8 mouse cellular contexts compared by ENCODE assay signal in genomic region chr12:3571787-3572580, GRCm38 (mm10). TPM values are rescaled to one million over a fixed set of nuclear protein-coding genes. Genes with fewer than 3 reads are reported as not detected.
A peak's percentile ranks its signal among the peaks of the same experiment; 100 is the strongest.
DNase-seq lines count a peak whose midpoint lies in the region; ATAC-seq and TF ChIP-seq lines count a peak whose summit lies in the region.

Gene Dtnb, plus strand, starts transcription at chr12:3572381.

- no peaks in the 10 kb centered on the region for H3K9me3 ChIP-seq in forebrain, embryonic 12.5 days
- H3K9me3 ChIP-seq in heart, postnatal 0 days (replicated peaks; ENCODE audit: control insufficient read depth, low read length), result no peaks in the 10 kb centered on the region
- no peaks in the 10 kb centered on the region for H3K9me3 ChIP-seq in neural tube, embryonic 15.5 days (replicated peaks)

- peak within 1 kb of the TSS; percentile 90 for H3K9ac ChIP-seq in forebrain, embryonic 12.5 days
- peak within 1 kb of the TSS; percentile 70 for H3K9ac ChIP-seq in heart, postnatal 0 days (replicated peaks; ENCODE audit: low read depth, low read length)
- peak within 1 kb of the TSS; percentile 96 for H3K9ac ChIP-seq in neural tube, embryonic 15.5 days (replicated peaks)

- WGBS in forebrain, embryonic 12.5 days, result 3% methylated on average over 59 of the region's 85 CpGs
- WGBS in heart, postnatal 0 days, result 2% methylated on average over 43 of the region's 85 CpGs
- 2% methylated on average over 56 of the region's 85 CpGs for WGBS in neural tube, embryonic 15.5 days

- no peak for TF ChIP-seq CTCF in heart, postnatal 0 days (IDR thresholded peaks at IDR 0.05; ENCODE audit: low read depth)

- peak; percentile 89 for ATAC-seq in forebrain, embryonic 12.5 days (ENCODE audit: low FRiP score)
- peak; percentile 87 for ATAC-seq in heart, postnatal 0 days (ENCODE audit: insufficient read depth, low read depth)
- peak; percentile 89 for ATAC-seq in neural tube, embryonic 15.5 days (ENCODE audit: low FRiP score)

- H3K36me3 ChIP-seq in forebrain, embryonic 12.5 days (replicated peaks), result no peaks in the 10 kb centered on the region
- no peaks in the 10 kb centered on the region for H3K36me3 ChIP-seq in heart, postnatal 0 days (replicated peaks; ENCODE audit: control insufficient read depth, insufficient read depth, low read length)
- H3K36me3 ChIP-seq in neural tube, embryonic 15.5 days, result no peaks in the 10 kb centered on the region

- H3K27ac ChIP-seq in forebrain, embryonic 12.5 days, result peak within 1 kb of the TSS; percentile 84
- H3K27ac ChIP-seq in heart, postnatal 0 days (ENCODE audit: low read depth), result peak within 1 kb of the TSS; percentile 77
- peak within 1 kb of the TSS; percentile 94 for H3K27ac ChIP-seq in neural tube, embryonic 15.5 days (replicated peaks)

- H3K27me3 ChIP-seq in forebrain, embryonic 12.5 days, result no peaks in the 10 kb centered on the region
- H3K27me3 ChIP-seq in heart, postnatal 0 days (ENCODE audit: control insufficient read depth, insufficient read depth, low read length), result no peaks in the 10 kb centered on the region
- no peaks in the 10 kb centered on the region for H3K27me3 ChIP-seq in neural tube, embryonic 15.5 days (replicated peaks)

- peak within 1 kb of the TSS; percentile 81 for H3K4me2 ChIP-seq in forebrain, embryonic 12.5 days
- H3K4me2 ChIP-seq in heart, postnatal 0 days (ENCODE audit: low read depth, low read length), result peak within 1 kb of the TSS; percentile 73
- peak within 1 kb of the TSS; percentile 87 for H3K4me2 ChIP-seq in neural tube, embryonic 15.5 days

- peak; percentile 53 to 58 for DNase-seq in CD8-positive naive resting alpha-beta T cell, adult 2 months (ENCODE audit: low read depth in 2 of 2, low spot score in 2 of 2)
- DNase-seq in c-Kit-positive CD71-positive TER-119-positive erythroid progenitor cells, embryonic 14.5 days (ENCODE audit: low spot score), result peak; percentile 59
- DNase-seq in heart, postnatal 0 days (ENCODE audit: low spot score), result peak; percentile 37
- DNase-seq in kidney, postnatal 4 days, result peak; percentile 81 to 88
- DNase-seq in lung, adult 18-20 months, result peak; percentile 78 to 83
- DNase-seq in testis, postnatal 14 days (ENCODE audit: low spot score), result peak; percentile 81

- no peak for TF ChIP-seq EP300 in heart, postnatal 0 days (IDR thresholded peaks at IDR 0.05; ENCODE audit: low read depth)

- H3K4me3 ChIP-seq in forebrain, embryonic 12.5 days (replicated peaks), result peak within 1 kb of the TSS; percentile 86
- H3K4me3 ChIP-seq in heart, postnatal 0 days (ENCODE audit: low read depth, low read length), result peak within 1 kb of the TSS; percentile 82
- H3K4me3 ChIP-seq in neural tube, embryonic 15.5 days (replicated peaks), result peak within 1 kb of the TSS; percentile 91

- H3K4me1 ChIP-seq in forebrain, embryonic 12.5 days, result peaks cover 12% of the 10 kb centered on the region
- no peaks in the 10 kb centered on the region for H3K4me1 ChIP-seq in heart, postnatal 0 days (ENCODE audit: control insufficient read depth, insufficient read depth)
- H3K4me1 ChIP-seq in neural tube, embryonic 15.5 days, result peaks cover 14% of the 10 kb centered on the region

RNA-seq across cellular contexts. Expression of gene Dtnb, which starts in this region (rescaled TPM):
- 30.2 and 41.6 TPM in 2 replicates for polyA plus RNA-seq in forebrain, embryonic 12.5 days (2016; fragmentation: Nextera tagmentation; extraction: Ambion mirVana)
- total RNA-seq in heart, postnatal 0 days (2014; rRNA removed; ENCODE audit: low replicate concordance), result 25.5 and 30.7 TPM in 2 replicates
- 4.7 and 5.7 TPM in 2 replicates for polyA plus RNA-seq in heart, postnatal 0 days (2015; fragmentation: Nextera tagmentation; extraction: Ambion mirVana)
- polyA plus RNA-seq in neural tube, embryonic 15.5 days (2015; fragmentation: Nextera tagmentation; extraction: Ambion mirVana), result 52.0 and 61.8 TPM in 2 replicates

Comparison
In these comparisons a context has a peak if more than half of its experiments do, and no peak if none do; other contexts are left out.
1. Peak in every context shown above with its lines: DNase-seq, ATAC-seq, H3K4me3 ChIP-seq and H3K27ac ChIP-seq.